Mouse (Mus musculus): ENCODE data around the gene Znrd1as.
A peak's percentile ranks its signal among the peaks of the same experiment; 100 is the strongest.

Znrd1as gene

DNA sequence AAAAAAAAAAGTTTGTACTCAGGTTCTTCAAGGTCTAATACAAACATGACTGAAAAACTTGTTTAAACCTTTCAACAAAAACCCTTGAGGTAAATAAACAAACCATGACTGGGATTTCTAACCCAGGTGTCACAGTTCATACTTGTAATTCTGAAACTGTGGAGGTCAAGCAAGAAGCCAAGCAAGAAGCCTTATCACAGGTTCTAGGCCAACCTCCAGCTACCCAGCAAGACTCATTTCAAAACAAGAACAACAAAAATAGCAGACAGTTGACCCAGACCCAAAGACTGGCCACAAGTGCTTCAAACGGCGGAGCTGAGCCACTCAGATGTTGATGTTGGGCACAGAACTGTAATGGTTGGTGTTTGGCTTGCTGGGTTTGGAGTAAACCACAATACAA, 36.1 kb downstream of the Znrd1as start:
- DNase-seq (ENCODE audit: low read depth, low spot score) = no peak

DNA sequence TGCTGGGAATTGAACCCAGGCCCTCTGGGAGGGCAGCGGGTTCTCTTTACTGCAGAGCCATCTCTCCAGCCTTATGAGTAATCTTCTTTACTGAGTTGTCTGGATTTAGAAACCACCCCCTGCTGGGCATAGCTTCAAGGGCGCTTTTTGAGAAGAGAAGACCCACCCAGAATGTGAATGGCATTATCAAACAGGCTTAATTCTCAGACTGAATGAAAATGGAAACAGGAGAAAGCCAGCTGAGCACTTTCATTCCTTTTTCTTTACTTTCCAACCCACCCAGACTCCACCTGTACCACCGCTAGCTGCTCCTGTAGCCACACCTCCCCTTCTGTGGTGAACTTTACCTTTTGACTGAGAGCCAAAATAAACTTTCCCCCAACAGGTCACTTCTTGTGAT, 37.1 kb downstream of the Znrd1as start:
- peak; percentile 93 for DNase-seq (ENCODE audit: low read depth, low spot score)

DNA sequence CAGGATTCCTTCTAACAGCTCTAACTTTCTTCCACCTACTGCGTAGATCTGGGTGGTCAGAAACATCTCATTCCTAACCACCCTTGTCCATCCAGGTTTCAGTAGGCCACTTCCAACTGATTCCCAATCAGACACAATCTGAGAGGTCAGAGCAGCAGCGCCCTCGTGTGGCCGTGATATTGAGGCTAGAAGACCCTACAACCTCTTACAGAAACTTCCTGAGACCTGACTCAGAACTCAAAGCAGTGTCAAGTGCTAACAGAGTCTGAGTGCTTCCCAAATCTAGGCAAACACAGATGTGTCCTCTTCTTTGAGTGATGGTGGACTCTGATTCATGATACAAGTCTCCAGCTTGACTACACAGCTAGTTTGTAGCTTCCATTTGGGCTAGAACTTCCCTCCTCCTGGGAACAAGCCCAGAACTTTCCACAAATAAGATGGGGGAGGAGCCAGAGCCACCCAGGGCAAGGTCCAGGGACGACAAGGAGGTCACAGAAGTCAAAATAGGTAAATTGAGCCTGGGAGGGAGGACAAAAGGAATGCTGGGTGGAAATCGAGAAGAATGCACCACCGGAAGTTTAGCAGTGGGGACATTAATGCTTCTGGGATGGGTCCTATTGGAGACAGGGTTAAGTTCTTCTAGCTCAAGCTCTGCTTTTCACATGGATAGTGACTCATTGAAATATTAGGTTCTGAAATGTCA, 38.8 kb downstream of the Znrd1as start:
- DNase-seq (ENCODE audit: low read depth, low spot score) = peak; percentile 97

DNA sequence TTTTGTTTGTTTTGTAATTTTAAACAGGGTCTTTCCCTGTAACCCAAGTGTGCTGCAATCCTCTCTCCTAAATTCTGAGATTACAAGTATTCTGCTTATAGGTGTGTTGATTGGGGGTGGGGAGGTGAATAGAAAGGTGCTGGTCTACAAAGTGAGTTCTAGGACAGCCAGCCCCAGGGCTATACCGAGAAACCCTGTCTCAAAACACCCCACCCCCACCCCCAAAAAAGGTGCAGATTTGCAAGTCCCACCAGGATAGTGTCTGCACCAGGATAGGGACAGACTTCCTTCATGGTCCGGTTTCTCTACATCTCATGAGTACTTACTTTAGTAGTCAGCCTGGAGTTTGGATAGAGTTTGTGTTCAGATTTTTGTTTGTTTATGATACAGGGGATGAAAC, 40.1 kb downstream of the Znrd1as start:
- DNase-seq (ENCODE audit: low read depth, low spot score) = no peak

DNA sequence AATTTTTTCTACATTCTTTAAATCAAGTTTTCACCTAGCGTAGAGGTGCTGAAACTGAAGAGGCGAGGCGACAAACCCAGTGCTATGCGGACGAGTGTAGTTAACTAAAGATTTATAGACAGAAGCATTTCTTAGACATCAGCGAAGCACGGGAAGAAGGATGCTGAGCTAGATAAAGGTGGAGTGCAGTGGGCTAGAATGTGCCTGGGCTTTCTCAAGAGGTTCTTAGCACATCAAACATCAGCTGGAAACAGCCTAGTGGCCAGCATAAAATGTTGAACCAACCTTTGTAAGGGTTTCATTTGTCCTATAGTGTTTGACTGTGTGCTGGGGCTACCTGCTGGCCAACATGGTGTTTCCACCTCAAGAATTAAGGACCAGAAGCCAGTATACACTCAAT, 42.5 kb downstream of the Znrd1as start, which contains the start of gene Zfp57:
TSS of gene Zfp57 (plus strand) at position 301 of the 400 bp plus-strand sequence.
- no peak for DNase-seq (ENCODE audit: low read depth, low spot score)

DNA sequence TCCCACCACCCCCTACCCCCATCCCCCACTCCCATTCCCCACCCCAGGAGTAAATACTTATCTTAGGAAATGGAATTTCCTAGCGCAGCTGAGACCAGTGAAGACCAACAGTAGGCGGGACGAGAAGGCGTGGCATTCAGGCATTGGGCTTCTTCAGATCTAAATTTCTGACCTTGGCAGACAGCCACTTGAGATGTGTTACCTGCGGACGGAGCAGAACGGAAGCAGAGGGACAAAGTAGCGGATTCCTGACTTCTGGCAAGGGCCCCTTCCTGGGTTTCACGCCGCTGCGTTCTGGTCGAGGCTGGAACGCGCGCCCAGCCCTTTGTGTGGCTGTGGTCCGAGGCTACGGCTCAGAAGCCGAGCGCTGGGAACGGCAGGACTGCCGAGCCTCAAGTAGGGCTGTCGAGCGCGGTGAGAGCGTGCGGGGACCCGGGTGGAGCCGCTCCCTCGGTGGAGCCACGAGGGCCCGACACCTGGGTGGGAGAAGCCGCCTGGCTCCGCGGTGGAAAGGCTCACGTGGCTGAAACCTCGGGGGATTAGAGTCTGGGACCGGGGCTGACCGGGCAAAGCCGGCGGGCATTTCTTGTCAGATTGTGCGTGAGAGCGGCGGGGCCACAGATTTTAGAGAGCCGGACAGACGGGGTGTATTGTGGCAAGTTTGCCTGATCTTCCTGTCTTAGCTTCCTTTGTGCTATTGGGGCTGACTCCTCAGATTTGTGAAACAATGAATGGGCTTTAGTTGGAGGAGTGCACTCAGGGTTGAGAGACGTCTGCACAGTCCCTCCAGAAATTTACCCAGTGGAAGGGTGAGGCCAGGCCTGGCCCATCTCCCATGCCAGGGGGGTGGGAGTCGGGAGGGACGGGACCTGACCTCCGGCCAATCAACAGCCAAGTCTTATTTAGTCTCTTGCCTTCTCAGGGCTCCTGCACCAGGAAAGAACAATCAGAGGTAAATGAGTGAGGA, 44.3 kb downstream of the Znrd1as start:
- DNase-seq (ENCODE audit: low read depth, low spot score) = peak; percentile 98

DNA sequence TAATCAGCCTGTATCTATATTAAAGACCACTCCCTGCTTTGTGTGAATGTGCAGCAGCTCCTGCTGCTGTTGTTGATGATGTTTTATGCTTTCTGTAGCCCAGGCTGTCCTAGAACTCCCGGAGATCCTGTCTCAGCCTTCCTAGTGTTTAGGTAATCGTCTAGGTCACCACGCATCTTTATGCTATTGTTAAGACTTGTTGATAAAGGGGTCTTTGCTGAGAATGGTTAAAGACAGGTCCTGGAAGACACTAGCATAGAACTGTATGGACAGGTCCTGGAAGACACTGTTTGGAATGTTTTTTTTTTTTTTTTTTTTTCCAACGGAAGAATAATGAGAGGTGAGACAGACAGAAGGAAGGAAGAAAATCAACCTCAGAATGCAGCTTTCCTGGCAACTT, 45.0 kb downstream of the Znrd1as start:
- no peak for DNase-seq (ENCODE audit: low read depth, low spot score)

DNA sequence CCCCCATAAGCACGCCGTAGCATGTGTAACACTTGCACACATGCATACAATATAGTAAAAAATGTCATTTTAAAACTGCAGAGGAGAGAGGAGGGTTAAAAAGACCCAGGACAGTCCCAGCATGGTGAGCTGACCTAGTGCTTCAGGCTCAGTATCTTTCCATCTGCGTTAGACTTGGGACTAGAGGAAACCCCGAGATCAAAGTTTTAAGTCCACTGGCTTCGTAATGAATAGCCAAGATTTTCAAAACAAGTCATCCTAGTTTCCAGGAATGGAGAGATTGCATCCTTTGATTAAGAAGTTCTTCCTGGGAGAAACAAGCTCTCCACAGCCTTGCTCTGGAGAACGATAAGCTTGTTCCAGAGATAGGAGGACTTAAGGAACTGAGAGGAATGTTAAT, 49.8 kb downstream of the Znrd1as start:
- no peak for DNase-seq (ENCODE audit: low read depth, low spot score)

DNA sequence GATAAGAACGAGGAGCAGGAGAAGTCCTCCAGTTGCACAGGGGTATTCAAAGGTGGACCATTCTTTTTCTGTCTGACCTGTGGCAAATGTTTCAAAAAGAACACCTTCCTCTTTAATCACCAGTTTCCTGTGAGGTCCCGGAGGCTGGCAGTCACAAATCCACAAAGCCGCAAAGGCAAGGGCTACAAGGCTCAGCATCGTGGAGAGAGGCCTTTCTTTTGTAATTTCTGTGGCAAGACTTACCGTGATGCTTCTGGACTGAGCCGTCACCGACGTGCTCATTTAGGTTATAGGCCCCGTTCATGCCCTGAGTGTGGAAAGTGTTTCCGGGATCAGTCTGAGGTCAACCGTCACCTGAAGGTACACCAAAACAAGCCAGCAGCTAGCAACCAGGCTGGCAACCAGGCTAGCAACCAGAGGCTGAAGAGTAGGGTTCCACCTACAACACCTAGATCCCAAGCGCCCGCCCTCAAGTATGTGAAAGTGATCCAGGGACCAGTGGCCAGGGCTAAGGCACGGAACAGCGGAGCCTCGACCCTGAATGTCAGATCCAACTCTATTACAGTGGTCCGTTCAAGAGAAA, 51.2 kb downstream of the Znrd1as start:
- peak; percentile 58 for DNase-seq (ENCODE audit: low read depth, low spot score)

DNA sequence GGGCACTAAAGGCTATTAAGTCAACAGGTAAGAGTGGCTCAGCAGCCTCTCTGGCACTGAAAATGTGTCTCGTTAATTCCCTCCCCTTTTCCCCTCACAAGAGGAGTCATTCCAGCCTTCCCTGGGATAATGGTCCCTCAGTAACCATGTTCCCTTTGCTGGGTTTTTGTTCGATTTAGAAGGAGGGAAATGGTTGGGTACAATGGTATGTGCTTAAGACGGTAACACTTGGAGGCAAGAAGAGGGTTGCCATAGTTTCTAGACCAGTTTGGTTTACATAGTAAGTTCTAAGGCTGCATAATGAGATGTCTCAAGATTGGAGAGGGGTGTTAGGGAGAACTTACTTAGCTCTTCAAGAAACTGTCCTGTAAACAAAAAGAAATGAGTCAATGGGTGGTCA, 53.3 kb downstream of the Znrd1as start:
- peak; percentile 63 for DNase-seq (ENCODE audit: low read depth, low spot score)

DNA sequence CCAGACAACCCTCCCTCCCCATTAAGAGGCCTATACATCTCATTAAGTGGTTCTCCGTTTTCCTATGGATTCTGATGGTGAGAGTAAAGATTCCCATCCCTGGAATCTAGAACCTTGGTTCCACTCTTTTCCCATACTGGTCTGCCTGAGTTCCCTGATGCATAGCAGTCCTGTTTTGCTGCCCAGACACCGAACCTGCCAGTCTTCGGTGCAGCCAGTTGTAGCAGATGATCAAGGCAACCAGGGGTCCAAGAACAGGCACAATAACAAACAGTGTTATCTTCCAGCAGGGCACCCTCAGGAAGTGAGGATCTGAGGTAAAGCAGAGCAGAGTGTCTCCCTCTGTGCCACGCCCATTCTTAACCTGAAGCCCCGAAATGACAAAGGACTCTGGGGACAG, 53.7 kb downstream of the Znrd1as start:
- DNase-seq (ENCODE audit: low read depth, low spot score) = peak; percentile 59

Measured in ZHBTc4 (cell line).